11 mouse cellular contexts compared by ENCODE assay signal in the genomic region with DNA sequence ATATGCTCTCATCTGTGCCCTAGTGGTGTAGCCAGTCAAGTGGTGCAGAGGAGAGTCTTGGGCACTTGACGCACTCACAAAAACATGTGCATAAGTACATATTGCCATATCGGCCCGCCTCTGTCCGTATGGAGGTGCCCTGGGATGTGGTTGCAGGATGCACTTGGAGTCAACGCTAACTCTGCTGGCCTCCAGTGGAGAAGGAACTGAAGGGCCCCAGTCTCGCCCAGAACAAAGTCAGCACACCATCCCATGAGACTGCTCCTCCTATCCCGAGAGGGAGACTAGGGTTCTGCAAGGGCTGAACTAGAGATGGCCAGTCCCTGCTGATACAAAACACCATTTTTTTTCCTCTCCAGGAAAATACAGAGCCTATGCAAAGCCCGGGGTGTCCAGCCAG. TPM values are rescaled to one million over a fixed set of nuclear protein-coding genes. Genes with fewer than 3 reads are reported as not detected.
A peak's percentile ranks its signal among the peaks of the same experiment; 100 is the strongest.
DNase-seq lines count a peak whose midpoint lies in the region; ATAC-seq lines count a peak whose summit lies in the region.
"Had no signal": no experiment of that assay in that cellular context is flagged by ENCODE, and none has a peak within 500 bp of the region (broad histone marks: within the 10 kb centered on the region; RNA-seq: fewer than 3 reads in every experiment).

No protein-coding gene starts in this region.

- peak overlapping the region; percentile 74; the same call in 1 of the 2 replicates for H3K4me3 ChIP-seq in heart, embryonic 16.5 days (ENCODE audit: low read length)
- H3K4me3 ChIP-seq in hindbrain, embryonic 16.5 days (ENCODE audit: low read length): peak overlapping the region; percentile 52; the same call in 1 of the 2 replicates
- H3K4me3 ChIP-seq in neural tube, embryonic 15.5 days (replicated peaks): no peak overlapping the region

- H3K27me3 ChIP-seq in heart, embryonic 16.5 days (ENCODE audit: control insufficient read depth, insufficient read depth, low read length): peaks cover 4% of the 10 kb centered on the region; the same call in 1 of the 2 replicates
- peaks cover 10% of the 10 kb centered on the region for H3K27me3 ChIP-seq in hindbrain, embryonic 16.5 days (replicated peaks; ENCODE audit: control insufficient read depth, insufficient read depth, low read length)
- peaks cover 26% of the 10 kb centered on the region for H3K27me3 ChIP-seq in neural tube, embryonic 15.5 days (replicated peaks)

- H3K9me3 ChIP-seq in heart, embryonic 16.5 days (replicated peaks; ENCODE audit: control insufficient read depth, low read length): no peaks in the 10 kb centered on the region
- no peaks in the 10 kb centered on the region for H3K9me3 ChIP-seq in hindbrain, embryonic 16.5 days (ENCODE audit: control insufficient read depth, low read length)
- H3K9me3 ChIP-seq in neural tube, embryonic 15.5 days (replicated peaks): no peaks in the 10 kb centered on the region
- H3K9me3 ChIP-seq: limb, embryonic 15.5 days; megakaryocyte, embryonic 14.5 days had no signal

- WGBS in heart, embryonic 16.5 days: 66% methylated on average over 8 of the region's 8 CpGs
- 64% methylated on average over 8 of the region's 8 CpGs for WGBS in hindbrain, embryonic 16.5 days
- 63% methylated on average over 8 of the region's 8 CpGs for WGBS in neural tube, embryonic 15.5 days

- H3K4me2 ChIP-seq in heart, embryonic 16.5 days (ENCODE audit: low read depth, low read length): peak overlapping the region; percentile 94
- peak overlapping the region; percentile 90; the same call in 1 of the 2 replicates for H3K4me2 ChIP-seq in hindbrain, embryonic 16.5 days (ENCODE audit: low read length)
- peak overlapping the region; percentile 90 for H3K4me2 ChIP-seq in neural tube, embryonic 15.5 days

- H3K4me1 ChIP-seq in heart, embryonic 16.5 days (ENCODE audit: control insufficient read depth, insufficient read depth, low read length): peaks cover 33% of the 10 kb centered on the region
- peaks cover 23% of the 10 kb centered on the region for H3K4me1 ChIP-seq in hindbrain, embryonic 16.5 days (ENCODE audit: control insufficient read depth, insufficient read depth, low read depth, low read length)
- peaks cover 27% of the 10 kb centered on the region for H3K4me1 ChIP-seq in neural tube, embryonic 15.5 days

- no peaks in the 10 kb centered on the region for H3K36me3 ChIP-seq in heart, embryonic 16.5 days (ENCODE audit: control insufficient read depth, insufficient read depth)
- H3K36me3 ChIP-seq in hindbrain, embryonic 16.5 days (ENCODE audit: control insufficient read depth, insufficient read depth, low read length): no peaks in the 10 kb centered on the region
- no peaks in the 10 kb centered on the region for H3K36me3 ChIP-seq in neural tube, embryonic 15.5 days
- H3K36me3 ChIP-seq: limb, embryonic 15.5 days had no signal

- no peak for ATAC-seq in heart, embryonic 16.5 days (replicated peaks; ENCODE audit: extremely low read depth, insufficient read depth, low FRiP score)
- no peak for ATAC-seq in hindbrain, embryonic 16.5 days
- no peak for ATAC-seq in neural tube, embryonic 15.5 days (ENCODE audit: low FRiP score)
- ATAC-seq in frontal cortex, adult (ENCODE audit: low TSS enrichment): no peak

- no peak overlapping the region; the same call in 1 of the 2 replicates for H3K9ac ChIP-seq in heart, embryonic 16.5 days (ENCODE audit: low read length)
- H3K9ac ChIP-seq in hindbrain, embryonic 16.5 days (ENCODE audit: low read depth, low read length): no peak overlapping the region
- H3K9ac ChIP-seq in neural tube, embryonic 15.5 days (replicated peaks): no peak overlapping the region
- H3K9ac ChIP-seq: limb, embryonic 15.5 days had no signal

- no peak for DNase-seq in heart, postnatal 4 days
- peak; percentile 10 for DNase-seq in lung, postnatal 36 days
- DNase-seq in lung, postnatal 14 days: no peak
- DNase-seq in spleen, postnatal 14 days (ENCODE audit: low spot score in 2 of 2): no peak
- DNase-seq: cerebellum, postnatal 10 days had no signal

- no peak overlapping the region; the same call in 1 of the 2 replicates for H3K27ac ChIP-seq in heart, embryonic 16.5 days (ENCODE audit: low read length)
- no peak overlapping the region for H3K27ac ChIP-seq in hindbrain, embryonic 16.5 days (ENCODE audit: low read depth, low read length)
- no peak overlapping the region for H3K27ac ChIP-seq in neural tube, embryonic 15.5 days (replicated peaks)

RNA-seq across cellular contexts. Expression of a gene that starts 1.0 kb away (rescaled TPM):
- 120 and 144 TPM in 2 replicates for polyA plus RNA-seq in heart, embryonic 16.5 days (2015; fragmentation: Nextera tagmentation; extraction: Ambion mirVana)
- 100 to 1,000 TPM; 463 to 468 TPM for total RNA-seq in heart, postnatal 4 days (2021)
- 13.5 and 13.7 TPM in 2 replicates for polyA plus RNA-seq in hindbrain, embryonic 16.5 days (2015; fragmentation: Nextera tagmentation; extraction: Ambion mirVana)
- 13.3 and 20.6 TPM in 2 replicates for polyA plus RNA-seq in neural tube, embryonic 15.5 days (2015; fragmentation: Nextera tagmentation; extraction: Ambion mirVana)

RNA-seq across cellular contexts. Expression of a gene that starts 2.1 kb away (rescaled TPM):
- 0.45 and 0.91 TPM in 2 replicates for polyA plus RNA-seq in heart, embryonic 16.5 days (2015; fragmentation: Nextera tagmentation; extraction: Ambion mirVana)
- total RNA-seq in heart, postnatal 4 days (2021): 1 to 10 TPM; 1.1 to 1.2 TPM
- 0.14 and 0.35 TPM in 2 replicates for polyA plus RNA-seq in hindbrain, embryonic 16.5 days (2015; fragmentation: Nextera tagmentation; extraction: Ambion mirVana)
- 0.18 and 0.37 TPM in 2 replicates for polyA plus RNA-seq in neural tube, embryonic 15.5 days (2015; fragmentation: Nextera tagmentation; extraction: Ambion mirVana)

RNA-seq across cellular contexts. Expression of a gene that starts 30.6 kb away (rescaled TPM):
- polyA plus RNA-seq in heart, embryonic 16.5 days (2015; fragmentation: Nextera tagmentation; extraction: Ambion mirVana): 0.19 and 0.41 TPM in 2 replicates
- total RNA-seq in heart, postnatal 4 days (2021): under 1 TPM; 0.11 to 0.17 TPM
- polyA plus RNA-seq in hindbrain, embryonic 16.5 days (2015; fragmentation: Nextera tagmentation; extraction: Ambion mirVana): 0.05 and 0.10 TPM in 2 replicates
- 0.05 and 0.13 TPM in 2 replicates for polyA plus RNA-seq in neural tube, embryonic 15.5 days (2015; fragmentation: Nextera tagmentation; extraction: Ambion mirVana)
